Mouse (Mus musculus) T-helper 1 cell (primary cell): ENCODE measurements at regions not wholly inside any gene's neighbourhood (a gene's known extent, or its start where the extent isn't known, plus 50 kb on each side); places are given as distances from the start of the nearest gene placed in this dataset.

Experiments
- in situ Hi-C: fragments of 300-600 bp; cut with MboI, MseI; formaldehyde crosslinking; loops from one replicate; pipeline ENCODE4 v1.15.1; 2025; ENCODE audit warnings: high pct_unique_total_duplicates

DNA sequence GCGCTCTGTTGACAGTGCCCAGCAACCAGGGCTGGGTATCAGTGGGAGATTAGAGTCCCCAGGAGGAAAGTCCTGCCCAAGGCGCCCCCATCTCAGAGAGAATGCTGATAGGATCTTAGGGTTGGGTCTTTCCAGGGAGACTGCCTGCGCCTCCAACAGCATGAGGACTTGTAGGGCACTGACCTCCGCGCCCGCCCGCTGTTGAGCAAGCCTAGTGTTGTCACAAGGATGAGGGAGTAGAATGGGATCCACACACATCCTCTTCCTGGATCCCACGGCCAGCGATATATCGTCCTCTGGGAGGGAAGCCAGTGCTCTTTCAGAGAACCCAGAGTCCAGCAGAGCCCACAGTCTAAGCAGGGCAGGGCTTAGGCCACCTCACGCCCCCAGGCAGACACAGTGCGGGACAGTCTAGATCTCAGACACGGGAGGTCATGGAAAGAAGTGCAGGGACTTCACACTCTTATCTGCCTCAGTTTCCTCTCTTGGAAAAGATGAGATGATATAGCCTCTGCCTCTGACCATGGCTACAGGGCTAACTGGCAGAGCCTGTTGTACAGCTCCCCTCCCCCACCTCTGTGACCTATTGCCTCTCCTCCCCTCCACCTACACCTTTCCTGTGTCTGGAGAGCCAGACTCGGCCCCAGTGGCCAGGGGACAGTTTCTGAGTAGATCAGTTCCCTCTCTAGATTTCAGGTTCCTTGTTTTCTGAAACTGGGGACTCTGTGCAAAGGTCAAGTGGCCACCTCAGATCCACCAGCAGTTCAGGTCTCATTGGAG, 52.0 kb upstream of the Dusp5 start:
- in situ Hi-C loops = loop anchor here (10.0 kb wide), 1 partner anchor 518 kb away; no protein-coding TSS in a partner anchor

DNA sequence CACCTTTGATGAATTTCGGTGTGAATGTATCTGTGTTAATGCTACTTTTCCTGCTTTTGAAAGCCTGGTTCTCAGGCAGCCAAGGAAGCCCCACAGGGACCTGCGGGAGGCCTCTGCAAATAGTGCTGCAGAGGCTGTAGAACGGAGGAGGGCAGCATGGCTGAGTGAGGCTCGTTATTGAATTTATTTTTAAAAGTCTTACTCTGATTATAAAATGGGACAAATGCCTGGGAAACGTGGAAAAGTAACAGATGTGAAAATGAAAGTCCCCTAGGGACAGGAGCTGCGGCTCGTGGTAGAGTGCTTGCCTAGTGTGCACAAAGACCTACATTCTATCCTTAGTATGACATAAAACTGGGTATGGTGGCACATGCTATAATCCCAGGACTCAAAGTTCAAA, 59.7 kb upstream of the Dusp5 start:
- in situ Hi-C loops = no loop called here

DNA sequence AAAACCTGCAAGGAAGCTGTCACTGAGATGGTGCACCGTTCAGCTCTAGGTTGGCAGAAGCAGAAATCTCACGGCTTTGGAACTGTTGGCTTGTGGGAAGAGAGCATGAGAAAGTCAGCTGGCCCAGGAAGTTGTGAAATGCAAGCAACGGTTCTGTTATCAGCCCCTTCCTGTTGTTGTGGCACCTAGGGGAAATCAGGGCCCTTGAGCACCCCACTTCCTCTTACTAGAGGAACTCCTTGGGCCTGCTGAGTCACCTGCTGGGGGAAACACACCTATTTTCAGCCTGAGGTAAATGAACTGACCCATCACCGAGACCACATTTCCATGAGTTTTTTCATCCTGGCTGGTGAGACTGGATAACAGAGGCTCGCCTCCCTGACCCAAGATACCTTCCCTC, 64.2 kb upstream of the Dusp5 start:
- in situ Hi-C loops = no loop called here

DNA sequence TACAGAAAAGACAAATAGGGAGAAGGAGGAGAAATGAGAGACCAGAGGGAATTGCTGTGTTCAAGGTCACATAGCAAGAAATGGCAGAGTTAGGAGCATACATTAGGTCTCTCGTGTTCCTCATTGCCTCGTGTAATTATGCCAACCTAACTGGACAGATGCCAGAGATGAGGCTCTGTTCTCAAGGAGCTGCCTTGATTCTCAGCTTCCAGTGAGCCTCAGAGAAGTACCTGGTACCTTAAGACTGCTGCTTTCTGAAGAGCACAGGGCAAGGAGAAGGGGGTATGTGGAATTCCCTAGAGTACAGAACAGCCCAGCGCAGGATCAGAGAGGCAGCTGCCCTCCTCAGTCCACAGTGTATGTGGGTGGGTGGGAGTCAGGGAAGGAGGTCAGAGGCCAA, 64.8 kb upstream of the Dusp5 start:
- in situ Hi-C loops = no loop called here

GRCm38 (mm10) chr19:53461025-53462015, 67.6 kb upstream of the Dusp5 start:
- in situ Hi-C loops = no loop called here

GRCm38 (mm10) chr19:53460312-53461024, 68.4 kb upstream of the Dusp5 start:
- in situ Hi-C loops = no loop called here

- in situ Hi-C loops = no loop called here
Measured at GRCm38 (mm10) chr19:53459407-53459788, 69.0 kb upstream of the Smndc1 start.

DNA sequence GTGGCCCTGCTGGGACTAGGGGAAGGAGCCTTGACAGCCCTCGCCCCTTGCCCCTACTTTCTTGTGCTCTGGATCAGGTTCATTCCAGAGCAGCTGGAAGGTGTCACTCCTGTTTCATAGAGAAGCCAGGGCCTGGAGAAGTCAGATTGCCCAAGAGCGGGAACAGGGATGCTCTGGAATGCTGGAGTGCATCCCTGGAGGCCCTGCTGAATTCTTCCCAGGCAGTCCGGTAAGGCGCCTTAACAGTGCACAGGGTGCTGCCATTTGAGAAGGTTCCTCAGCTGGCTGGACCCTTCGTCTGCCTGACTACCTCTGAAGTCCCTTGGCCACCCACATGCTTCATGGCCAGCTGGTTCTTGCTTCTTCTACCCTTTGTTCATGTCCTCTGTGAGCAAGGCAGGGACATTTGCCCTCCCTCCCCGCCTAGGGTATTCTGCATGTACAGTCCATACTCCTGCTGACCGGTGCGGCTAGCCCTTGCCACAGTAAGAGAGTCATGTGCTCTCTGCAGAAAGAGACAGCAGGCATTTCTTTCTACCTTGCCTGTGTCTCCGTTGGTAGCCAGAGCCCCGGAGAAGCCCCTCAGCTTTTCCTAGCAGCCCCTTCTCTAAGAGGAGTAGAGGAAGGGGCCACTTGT, 68.5 kb upstream of the Smndc1 start:
- in situ Hi-C loops = no loop called here

GRCm38 (mm10) chr19:53456681-53457080, 66.3 kb upstream of the Smndc1 start:
- in situ Hi-C loops = no loop called here

DNA sequence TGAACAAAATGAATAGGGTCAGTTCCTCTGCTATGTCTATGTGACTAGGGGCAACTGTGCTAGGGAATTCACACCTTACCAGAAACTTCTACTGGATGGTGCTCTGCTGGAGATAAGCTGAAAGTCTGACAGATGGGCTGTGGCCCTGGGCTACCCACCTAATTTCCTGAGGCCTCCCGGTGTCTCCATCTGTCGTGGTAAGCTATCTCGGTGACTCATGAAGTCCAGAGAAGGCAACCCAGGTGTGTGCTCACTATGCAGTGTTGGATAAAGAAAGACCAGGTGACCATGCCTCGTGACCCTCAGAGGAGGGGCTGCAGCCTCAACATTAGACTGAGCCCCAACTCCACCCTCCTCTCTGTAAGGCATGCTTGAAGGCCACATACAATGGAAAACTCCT, 64.2 kb upstream of the Smndc1 start:
- in situ Hi-C loops = no loop called here

DNA sequence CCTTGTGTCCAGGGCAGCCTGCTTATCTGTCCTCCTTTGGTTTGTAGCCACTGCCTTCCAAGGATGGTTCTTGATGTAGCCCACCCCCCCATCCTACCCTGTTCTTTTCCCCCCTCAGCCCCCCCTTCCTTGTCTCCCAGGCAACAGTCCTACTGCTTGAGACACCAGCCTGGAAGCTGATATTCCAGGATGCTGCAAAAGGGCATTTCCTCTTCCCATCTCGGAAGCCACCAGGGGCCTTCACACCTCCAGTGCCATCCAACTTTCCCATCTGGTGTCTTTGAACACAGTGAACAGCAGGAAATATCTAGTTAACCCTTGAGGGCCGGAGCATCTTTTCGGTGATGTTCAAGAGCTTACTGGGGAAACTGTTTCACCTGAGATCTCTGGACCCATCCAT, 63.7 kb upstream of the Smndc1 start:
- in situ Hi-C loops = no loop called here

DNA sequence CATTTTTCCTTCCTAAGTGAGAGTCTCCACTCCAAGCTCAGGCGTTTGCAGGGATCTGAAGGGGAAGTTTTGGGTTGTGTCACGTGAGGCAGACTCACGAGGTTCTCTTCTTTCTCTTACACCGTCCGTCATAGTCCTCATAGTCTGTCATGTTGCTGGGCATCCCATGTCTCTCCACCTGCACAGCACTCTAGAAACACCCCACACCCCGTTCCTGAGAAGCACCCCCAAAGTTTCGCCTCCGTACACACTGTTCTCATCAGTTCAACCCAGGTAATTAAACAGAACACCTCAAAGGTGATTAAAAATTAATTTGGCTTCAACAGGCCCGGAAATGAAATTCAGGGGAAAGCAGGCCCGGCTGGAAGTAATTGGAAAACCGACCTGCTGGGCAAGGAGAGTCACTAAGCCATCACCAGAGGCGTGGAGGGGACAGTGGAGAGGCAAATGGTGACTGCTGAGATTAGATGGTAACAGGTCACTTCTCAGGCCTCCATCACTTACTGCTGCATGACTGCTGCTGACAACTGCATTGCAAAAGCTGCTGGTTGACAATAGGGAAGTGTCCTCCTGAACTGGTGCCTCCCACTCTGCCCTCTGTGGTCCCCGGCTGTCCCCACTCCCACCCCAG, 63.1 kb upstream of the Smndc1 start:
- in situ Hi-C loops = no loop called here

DNA sequence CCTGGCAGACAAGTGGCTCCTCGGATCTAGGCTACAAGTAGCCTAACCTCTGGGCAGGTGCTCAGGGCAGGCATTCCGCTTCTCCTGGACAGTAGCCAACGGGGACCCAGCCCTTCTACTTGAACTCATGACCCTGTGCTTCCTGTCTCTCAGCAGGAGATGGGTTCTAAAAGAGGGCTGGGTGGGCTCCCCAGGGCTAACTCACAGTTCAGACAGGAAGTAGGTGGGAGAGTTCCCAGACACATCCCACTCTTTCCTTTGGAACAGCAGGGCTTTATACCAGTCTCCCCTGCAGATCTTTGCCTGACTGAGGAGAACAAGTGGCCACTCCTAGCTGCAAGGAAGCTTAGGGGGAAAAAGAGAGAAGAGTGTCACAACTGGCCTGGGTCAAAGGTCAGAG, 62.0 kb upstream of the Smndc1 start:
- in situ Hi-C loops = no loop called here

- in situ Hi-C loops = no loop called here
Measured at GRCm38 (mm10) chr19:53451388-53451922, 61.1 kb upstream of the Smndc1 start.

DNA sequence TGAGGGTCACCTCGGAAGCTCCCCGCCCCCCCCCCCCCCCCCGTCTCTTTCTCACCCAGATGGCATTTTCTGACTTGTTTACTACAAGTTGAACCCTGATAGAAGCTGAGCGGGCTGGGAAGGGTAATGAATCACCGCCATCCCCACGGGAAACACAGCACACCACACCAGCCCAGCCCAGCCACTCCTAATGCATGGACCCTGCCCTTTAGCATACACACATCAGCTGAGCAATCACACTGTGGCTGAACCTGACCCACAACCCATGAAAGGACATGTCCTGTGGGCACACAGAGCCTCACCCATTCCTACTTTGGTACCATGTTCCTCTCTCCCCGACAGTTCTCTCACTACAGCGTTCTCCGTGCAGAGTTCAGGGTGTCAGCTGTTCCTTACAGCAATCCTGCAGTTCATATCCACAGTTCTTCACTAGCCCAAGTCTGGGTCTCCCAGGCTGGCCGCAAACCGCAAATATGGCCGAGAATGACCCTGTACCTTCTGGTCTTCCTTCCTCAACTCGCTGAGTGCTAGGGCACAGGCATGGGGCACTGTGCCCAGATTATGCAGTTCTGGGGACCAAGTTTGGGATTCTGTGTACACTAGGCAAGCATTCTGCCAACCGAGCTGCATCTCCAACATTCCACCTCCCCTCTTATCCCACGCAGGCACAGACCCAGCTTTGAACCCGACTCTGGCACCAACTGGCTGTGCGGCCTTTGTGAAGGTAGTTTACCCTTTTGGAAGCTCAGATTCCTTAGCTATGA, 60.4 kb upstream of the Smndc1 start:
- in situ Hi-C loops = no loop called here

DNA sequence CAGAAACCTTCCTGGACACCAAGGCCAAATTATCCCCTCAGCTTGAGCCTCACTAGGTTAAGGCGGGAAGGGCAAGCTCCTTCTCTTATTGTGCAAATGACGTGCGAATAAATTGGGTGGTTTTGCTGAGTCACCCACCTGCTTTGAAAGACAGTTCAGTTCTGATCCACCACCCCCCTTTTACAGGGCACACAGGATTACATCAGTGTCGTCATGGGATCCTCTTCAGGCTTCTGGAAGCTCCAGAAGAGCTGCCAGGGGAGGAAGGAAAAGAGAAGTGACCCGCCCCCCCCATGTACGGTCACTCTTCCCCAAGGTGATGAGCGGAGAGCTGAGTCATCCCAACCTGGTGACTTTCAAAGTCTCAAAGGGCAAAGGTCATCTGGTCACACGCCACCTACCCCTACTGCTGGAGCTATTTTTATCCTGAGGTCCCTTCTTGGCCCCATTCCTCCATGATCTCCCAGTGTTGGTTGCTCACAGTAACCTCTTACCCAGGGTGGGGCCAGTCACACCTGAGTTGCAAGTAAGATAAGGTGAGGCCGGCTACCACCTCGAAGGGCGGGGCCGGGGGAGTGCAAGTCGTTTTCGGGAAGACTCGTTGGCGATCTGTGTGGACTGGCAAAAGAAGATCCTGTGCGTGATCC, 58.9 kb upstream of the Smndc1 start:
- in situ Hi-C loops = loop anchor here (5.0 kb wide), 1 partner anchor 43 kb away; no protein-coding TSS in a partner anchor

DNA sequence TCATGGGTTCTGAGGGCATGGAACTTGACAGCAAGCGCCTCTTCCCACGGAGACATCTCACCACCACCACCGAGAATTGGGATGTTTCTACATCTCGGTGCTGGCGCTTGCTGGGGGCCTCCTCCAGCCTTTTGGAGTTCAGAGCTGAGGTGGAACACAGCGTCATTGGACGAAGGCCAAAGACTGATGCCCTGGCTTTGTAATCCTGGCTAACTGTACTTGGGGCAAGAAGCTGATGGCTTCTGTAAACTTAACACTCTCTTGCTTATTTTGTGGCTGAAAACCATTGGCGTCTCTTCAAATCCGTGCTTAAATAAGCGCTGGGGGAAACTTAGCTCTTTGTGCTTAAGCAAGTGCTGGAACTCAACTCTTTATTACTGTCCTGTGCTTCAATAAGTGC, 57.8 kb upstream of the Smndc1 start:
- in situ Hi-C loops = loop anchor here (5.0 kb wide), 1 partner anchor 44 kb away; no protein-coding TSS in a partner anchor

DNA sequence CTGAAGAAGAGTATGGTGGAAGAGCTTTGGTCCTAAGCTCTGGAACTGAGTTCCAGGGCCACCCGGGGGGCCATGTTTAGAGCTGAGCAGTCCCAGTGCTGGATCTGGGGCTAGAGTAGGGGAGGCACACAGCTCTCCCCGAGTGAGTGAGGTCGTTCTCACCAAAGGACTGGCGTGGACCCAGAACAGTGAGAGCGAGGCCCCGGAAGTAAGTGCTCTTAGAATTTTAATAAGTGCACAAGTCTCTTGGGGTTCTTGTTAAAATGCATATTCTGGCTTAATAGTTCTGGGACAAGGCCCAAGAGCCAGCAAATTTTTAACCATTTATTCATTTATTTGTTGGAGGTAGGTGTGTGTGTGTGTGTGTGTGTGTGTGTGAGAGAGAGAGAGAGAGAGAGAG, 57.4 kb upstream of the Smndc1 start:
- in situ Hi-C loops = loop anchor here (5.0 kb wide), 1 partner anchor 45 kb away; no protein-coding TSS in a partner anchor

DNA sequence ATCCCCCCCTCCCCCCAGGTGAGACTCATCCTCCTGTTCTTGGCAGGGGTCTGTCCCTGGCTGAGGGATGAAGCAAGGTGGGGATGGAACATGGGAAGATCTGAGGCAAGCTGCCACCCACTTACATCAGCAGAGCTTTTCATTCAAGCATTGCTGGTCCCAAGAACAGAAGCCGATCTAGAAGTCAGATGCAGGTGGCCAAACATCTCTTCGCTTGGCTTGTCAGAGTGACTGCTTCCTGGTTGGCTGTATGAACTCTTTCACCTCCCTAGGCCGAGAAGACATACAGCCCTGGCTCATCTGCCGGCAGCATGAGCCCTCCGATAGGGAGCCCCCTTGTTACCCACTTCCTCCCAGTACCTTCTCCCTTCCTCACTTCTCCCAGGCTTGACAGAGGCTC, 55.8 kb upstream of the Smndc1 start:
- in situ Hi-C loops = loop anchor here (5.0 kb wide), 1 partner anchor 46 kb away; no protein-coding TSS in a partner anchor
